Mouse (Mus musculus) erythroblast, embryonic 14.5 days (primary cell): ENCODE measurements around the gene Fam222b.

Source experiments
- GATA1 ChIP-seq: IDR thresholded peaks from 2 replicates; pipeline ENCODE4 v1.6.1; 2012; ENCODE audit warnings: low read length, inconsistent platforms, mixed read lengths
- TAL1 ChIP-seq: IDR thresholded peaks from 3 replicates; pipeline ENCODE4 v1.6.1; 2012; ENCODE audit warnings: low read length, inconsistent platforms, mixed read lengths

- TF ChIP-seq TAL1, result peak; percentile 98
- TF ChIP-seq GATA1, result peak; percentile 96
Observed at GRCm38 (mm10) chr11:78065906-78066305, 28.6 kb upstream of the Fam222b start.
